Mouse (Mus musculus): ENCODE measurements around the gene Ppig. TPM values are rescaled to one million over a fixed set of nuclear protein-coding genes. Genes with fewer than 3 reads are reported as not detected.

The Ppig gene
- polyA plus RNA-seq, 1 experiment from 2014 or later = 195 TPM

DNA sequence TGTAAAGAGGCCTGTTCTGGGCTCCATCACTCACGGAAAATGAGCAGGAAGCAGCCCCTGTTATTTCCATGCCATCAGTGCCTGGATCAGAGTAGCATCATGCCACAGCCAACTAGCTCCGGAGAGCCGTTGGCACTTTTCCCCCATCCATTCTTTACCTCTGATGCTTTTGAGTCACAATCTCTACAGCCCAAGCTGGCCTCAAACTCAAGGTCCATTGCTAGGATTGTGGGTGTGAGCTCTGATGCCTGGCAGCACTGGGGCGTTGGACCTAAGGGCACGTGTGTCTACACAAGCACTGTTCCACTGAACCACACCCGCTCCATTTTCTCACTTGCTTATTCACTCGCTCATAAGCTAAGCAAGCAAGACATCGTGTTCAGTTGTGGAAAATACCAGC lies 21.9 kb upstream of the Ppig start:
- no peak for ATAC-seq (ENCODE audit: insufficient number of reproducible peaks, insufficient read depth, low FRiP score, low TSS enrichment, low read depth)
- Histone ChIP-seq H3K4me2 (no peak overlapping the region), H3K9ac (no peak overlapping the region), H3K36me3 (peaks cover 44% of the 10 kb centered on the region), H3K9me3 (no peaks in the 10 kb centered on the region), H3K4me3 (no peak overlapping the region), H3K27ac (no peak overlapping the region), H3K27me3 (no peaks in the 10 kb centered on the region), H3K4me1 (no peaks in the 10 kb centered on the region)
- WGBS = 95% methylated on average over 8 of the region's 8 CpGs

DNA sequence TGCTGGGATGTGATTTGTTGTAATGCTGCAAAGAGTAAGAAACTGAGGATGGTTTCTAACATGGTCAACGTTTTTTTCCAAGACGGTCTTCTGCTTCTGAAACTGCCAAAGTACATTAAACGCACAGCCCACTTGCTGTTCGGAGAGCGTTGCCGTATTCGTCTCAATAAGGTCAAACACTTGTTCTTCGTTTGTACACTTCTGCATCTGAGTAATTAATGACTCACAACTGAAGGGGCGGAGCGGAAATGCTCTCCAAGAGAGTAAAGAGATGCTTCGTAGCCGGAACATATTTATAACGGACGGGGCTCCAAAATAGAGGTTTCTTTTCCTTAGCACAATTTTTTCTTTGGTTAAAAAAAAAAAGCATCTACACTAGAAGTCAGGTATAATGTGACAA lies 10.2 kb upstream of the Ppig start:
- H3K27ac ChIP-seq = no peak overlapping the region
- no peak overlapping the region for H3K9ac ChIP-seq
- no peak overlapping the region for H3K4me3 ChIP-seq
- 0 out of 2 replicates have a peak, but pooled peaks cover 6% of the 10 kb centered on the region for H3K27me3 ChIP-seq
- H3K4me1 ChIP-seq = 0 out of 2 replicates have a peak, but pooled peaks cover 3% of the 10 kb centered on the region
- H3K36me3 ChIP-seq = peaks cover 3% of the 10 kb centered on the region; the same call in 1 of the 2 replicates
- peak overlapping the region; percentile 77 for H3K4me2 ChIP-seq
- WGBS = 89% methylated on average over 14 of the region's 14 CpGs
- no peak for ATAC-seq (ENCODE audit: insufficient number of reproducible peaks, insufficient read depth, low FRiP score, low TSS enrichment, low read depth)
- no peaks in the 10 kb centered on the region for H3K9me3 ChIP-seq

- WGBS = under 1% methylated on average over 39 of the region's 39 CpGs
- Histone ChIP-seq H3K27me3 (0 out of 2 replicates have a peak, but pooled peaks cover 6% of the 10 kb centered on the region), H3K4me3 (peak within 1 kb of the TSS; percentile 91), H3K36me3 (no peaks in the 10 kb centered on the region), H3K4me1 (0 out of 2 replicates have a peak, but pooled peaks cover 3% of the 10 kb centered on the region), H3K9ac (peak within 1 kb of the TSS; percentile 82), H3K9me3 (no peaks in the 10 kb centered on the region), H3K27ac (0 out of 2 replicates have a peak within 1 kb of the TSS, but pooled peaks have one; percentile 55), H3K4me2 (peak within 1 kb of the TSS; percentile 77)
- peak; percentile 94 for ATAC-seq (ENCODE audit: insufficient number of reproducible peaks, insufficient read depth, low FRiP score, low TSS enrichment, low read depth)
Measured at GRCm38 (mm10) chr2:69712981-69713625, 9.2 kb upstream of the Ppig start, which contains the start of gene Fastkd1. Gene Fastkd1 (minus strand): TSS chr2:69713516.

DNA sequence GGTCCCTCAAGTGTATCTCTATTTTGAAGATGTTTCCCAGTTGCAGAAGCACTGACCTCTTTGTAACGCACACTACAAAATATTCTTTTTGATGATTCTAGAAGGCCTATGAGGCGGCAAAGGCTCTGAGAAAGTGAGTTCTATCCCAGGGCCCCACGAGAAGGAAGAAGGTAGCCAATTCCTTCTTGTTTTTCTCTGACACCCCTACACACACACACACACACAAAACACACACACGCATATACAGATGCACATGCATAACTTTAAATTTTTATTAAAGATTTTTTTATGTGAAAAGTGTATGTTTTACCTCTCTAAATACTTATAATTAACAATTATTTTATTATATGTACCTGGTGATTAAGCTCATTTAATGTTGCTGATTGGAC lies 8.7 kb upstream of the Ppig start:
- no peak overlapping the region for H3K27ac ChIP-seq
- peak overlapping the region; percentile 91 for H3K4me3 ChIP-seq
- H3K4me2 ChIP-seq = peak overlapping the region; percentile 77
- 0 out of 2 replicates have a peak, but pooled peaks cover 3% of the 10 kb centered on the region for H3K4me1 ChIP-seq
- H3K27me3 ChIP-seq = 0 out of 2 replicates have a peak, but pooled peaks cover 6% of the 10 kb centered on the region
- no peak for ATAC-seq (ENCODE audit: insufficient number of reproducible peaks, insufficient read depth, low FRiP score, low TSS enrichment, low read depth)
- H3K9me3 ChIP-seq = no peaks in the 10 kb centered on the region
- WGBS = 35% methylated on average over 4 of the region's 4 CpGs
- no peaks in the 10 kb centered on the region for H3K36me3 ChIP-seq
- no peak overlapping the region for H3K9ac ChIP-seq

GRCm38 (mm10) chr2:69714126-69714525 lies 8.2 kb upstream of the Ppig start:
- ATAC-seq (ENCODE audit: insufficient number of reproducible peaks, insufficient read depth, low FRiP score, low TSS enrichment, low read depth) = no peak
- Histone ChIP-seq H3K36me3 (no peaks in the 10 kb centered on the region), H3K4me1 (0 out of 2 replicates have a peak, but pooled peaks cover 3% of the 10 kb centered on the region), H3K27ac (no peak overlapping the region), H3K4me3 (no peak overlapping the region), H3K9ac (no peak overlapping the region), H3K4me2 (no peak overlapping the region), H3K27me3 (0 out of 2 replicates have a peak, but pooled peaks cover 6% of the 10 kb centered on the region), H3K9me3 (no peaks in the 10 kb centered on the region)
- WGBS = 77% methylated on average over 5 of the region's 5 CpGs

GRCm38 (mm10) chr2:69716483-69716882 lies 5.9 kb upstream of the Ppig start:
- Histone ChIP-seq H3K4me3 (no peak overlapping the region), H3K9me3 (no peaks in the 10 kb centered on the region), H3K4me2 (no peak overlapping the region), H3K9ac (no peak overlapping the region), H3K36me3 (no peaks in the 10 kb centered on the region), H3K27me3 (peaks cover 11% of the 10 kb centered on the region; the same call in 1 of the 2 replicates), H3K4me1 (0 out of 2 replicates have a peak, but pooled peaks cover 3% of the 10 kb centered on the region), H3K27ac (no peak overlapping the region)
- no peak for ATAC-seq (ENCODE audit: insufficient number of reproducible peaks, insufficient read depth, low FRiP score, low TSS enrichment, low read depth)
- whole genome bisulfite sequencing = 77% methylated on average over 3 of the region's 3 CpGs

GRCm38 (mm10) chr2:69719121-69719520 lies 3.2 kb upstream of the Ppig start:
- no peaks in the 10 kb centered on the region for H3K36me3 ChIP-seq
- H3K4me2 ChIP-seq = no peak overlapping the region
- no peak overlapping the region for H3K9ac ChIP-seq
- no peak overlapping the region for H3K27ac ChIP-seq
- H3K4me3 ChIP-seq = no peak overlapping the region
- 76% methylated on average over 1 of the region's 1 CpGs for WGBS
- no peaks in the 10 kb centered on the region for H3K9me3 ChIP-seq
- ATAC-seq (ENCODE audit: insufficient number of reproducible peaks, insufficient read depth, low FRiP score, low TSS enrichment, low read depth) = no peak
- H3K27me3 ChIP-seq = peaks cover 11% of the 10 kb centered on the region; the same call in 1 of the 2 replicates
- peaks cover 2% of the 10 kb centered on the region; the same call in 1 of the 2 replicates for H3K4me1 ChIP-seq

DNA sequence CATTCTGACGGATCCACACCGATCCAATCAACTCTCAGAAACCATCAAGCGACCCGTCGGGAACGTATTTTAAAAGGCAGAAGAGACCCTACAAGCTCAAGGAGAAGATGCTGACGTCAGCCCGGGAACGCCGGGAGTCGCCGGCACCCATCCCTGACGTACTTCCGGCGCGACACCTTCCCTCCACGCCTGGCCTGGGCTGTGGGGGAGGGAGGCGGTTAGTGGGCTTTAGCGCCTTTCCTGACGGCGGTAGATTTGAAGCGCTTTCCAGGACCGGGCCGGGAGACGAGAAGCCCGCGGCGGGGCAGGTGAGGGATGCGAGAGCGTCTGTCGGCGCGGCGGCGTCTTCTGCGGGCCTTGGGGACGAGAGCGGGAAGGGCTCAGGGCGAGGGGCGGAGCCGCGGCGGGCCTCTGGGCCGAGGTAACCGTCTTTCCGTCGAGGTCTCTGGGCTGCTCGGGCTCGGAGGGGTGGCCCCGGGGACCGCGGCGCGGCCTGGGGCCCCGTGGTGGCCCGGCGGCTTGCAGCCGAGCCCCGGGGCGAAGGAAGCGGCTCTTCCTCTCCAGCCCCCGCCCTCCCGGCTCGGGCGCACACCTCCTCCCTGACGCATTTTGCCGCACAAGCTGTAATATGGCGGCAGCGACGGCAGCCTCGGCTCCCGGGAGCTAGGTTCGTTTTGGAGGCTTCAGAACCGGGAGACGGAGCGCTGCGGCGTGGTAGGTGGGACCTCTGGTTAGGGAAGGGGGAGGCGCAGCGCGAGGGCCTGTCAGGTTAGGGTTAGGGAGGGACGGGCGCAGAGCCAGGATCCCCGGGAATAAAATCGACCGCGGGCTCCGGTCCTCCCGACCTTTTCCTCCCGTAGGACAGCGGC lies 539 bp downstream of the Ppig start:
- Histone ChIP-seq H3K9me3 (no peaks in the 10 kb centered on the region), H3K4me1 (peaks cover 9% of the 10 kb centered on the region)
- peak; percentile 92 for ATAC-seq (ENCODE audit: insufficient number of reproducible peaks, insufficient read depth, low FRiP score, low TSS enrichment, low read depth)

GRCm38 (mm10) chr2:69723519-69723825 lies 1.1 kb downstream of the Ppig start:
- peak overlapping the region; percentile 74 for H3K4me2 ChIP-seq
- no peak for ATAC-seq (ENCODE audit: insufficient number of reproducible peaks, insufficient read depth, low FRiP score, low TSS enrichment, low read depth)

More for the DNA sequence above, 539 bp downstream of the Ppig start:
- under 1% methylated on average over 82 of the region's 91 CpGs for WGBS
- H3K9ac ChIP-seq = peak overlapping the region; percentile 94
- peak overlapping the region; percentile 74 for H3K4me2 ChIP-seq
- H3K27ac ChIP-seq = peak overlapping the region; percentile 91
- H3K4me3 ChIP-seq = peak overlapping the region; percentile 80
- no peaks in the 10 kb centered on the region for H3K36me3 ChIP-seq
- H3K27me3 ChIP-seq = peaks cover 6% of the 10 kb centered on the region; the same call in 1 of the 2 replicates

GRCm38 (mm10) chr2:69745091-69745490 lies 22.7 kb downstream of the Ppig start:
- 83% methylated on average over 1 of the region's 1 CpGs for WGBS
- peaks cover 64% of the 10 kb centered on the region for H3K36me3 ChIP-seq

More at GRCm38 (mm10) chr2:69723519-69723825, 1.1 kb downstream of the Ppig start:
- no peaks in the 10 kb centered on the region for H3K36me3 ChIP-seq
- H3K27ac ChIP-seq = peak overlapping the region; percentile 91
- WGBS = under 1% methylated on average over 13 of the region's 13 CpGs
- H3K4me1 ChIP-seq = peaks cover 9% of the 10 kb centered on the region
- H3K27me3 ChIP-seq = peaks cover 6% of the 10 kb centered on the region; the same call in 1 of the 2 replicates
- no peaks in the 10 kb centered on the region for H3K9me3 ChIP-seq
- peak overlapping the region; percentile 80 for H3K4me3 ChIP-seq
- peak overlapping the region; percentile 94 for H3K9ac ChIP-seq

GRCm38 (mm10) chr2:69760980-69761379 lies 38.6 kb downstream of the Ppig start:
- no peak for ATAC-seq (ENCODE audit: insufficient number of reproducible peaks, insufficient read depth, low FRiP score, low TSS enrichment, low read depth)
- WGBS = 83% methylated on average over 5 of the region's 5 CpGs
- Histone ChIP-seq H3K27me3 (no peaks in the 10 kb centered on the region), H3K4me2 (no peak overlapping the region), H3K4me3 (no peak overlapping the region), H3K4me1 (no peaks in the 10 kb centered on the region), H3K9me3 (no peaks in the 10 kb centered on the region), H3K27ac (no peak overlapping the region), H3K36me3 (no peaks in the 10 kb centered on the region; the same call in 1 of the 2 replicates), H3K9ac (no peak overlapping the region)

More at GRCm38 (mm10) chr2:69745091-69745490, 22.7 kb downstream of the Ppig start:
- no peaks in the 10 kb centered on the region for H3K9me3 ChIP-seq
- H3K27me3 ChIP-seq = no peaks in the 10 kb centered on the region
- H3K4me3 ChIP-seq = no peak overlapping the region
- H3K4me2 ChIP-seq = no peak overlapping the region
- H3K4me1 ChIP-seq = no peaks in the 10 kb centered on the region
- no peak for ATAC-seq (ENCODE audit: insufficient number of reproducible peaks, insufficient read depth, low FRiP score, low TSS enrichment, low read depth)
- H3K27ac ChIP-seq = no peak overlapping the region
- H3K9ac ChIP-seq = no peak overlapping the region
